Mouse (Mus musculus) T-helper 1 cell (primary cell): Measurements from ENCODE around the gene Sgta.
"Not testable (repeated sequence)": the region's sequence is repeated elsewhere in the genome, so short reads cannot be mapped to it uniquely, and the experiment has no call there.

Source experiments
- in situ Hi-C: fragments of 300-600 bp; cut with MboI, MseI; formaldehyde crosslinking; loops from one replicate; pipeline ENCODE4 v1.15.1; 2025; ENCODE audit warnings: high pct_unique_total_duplicates

The Sgta gene

DNA sequence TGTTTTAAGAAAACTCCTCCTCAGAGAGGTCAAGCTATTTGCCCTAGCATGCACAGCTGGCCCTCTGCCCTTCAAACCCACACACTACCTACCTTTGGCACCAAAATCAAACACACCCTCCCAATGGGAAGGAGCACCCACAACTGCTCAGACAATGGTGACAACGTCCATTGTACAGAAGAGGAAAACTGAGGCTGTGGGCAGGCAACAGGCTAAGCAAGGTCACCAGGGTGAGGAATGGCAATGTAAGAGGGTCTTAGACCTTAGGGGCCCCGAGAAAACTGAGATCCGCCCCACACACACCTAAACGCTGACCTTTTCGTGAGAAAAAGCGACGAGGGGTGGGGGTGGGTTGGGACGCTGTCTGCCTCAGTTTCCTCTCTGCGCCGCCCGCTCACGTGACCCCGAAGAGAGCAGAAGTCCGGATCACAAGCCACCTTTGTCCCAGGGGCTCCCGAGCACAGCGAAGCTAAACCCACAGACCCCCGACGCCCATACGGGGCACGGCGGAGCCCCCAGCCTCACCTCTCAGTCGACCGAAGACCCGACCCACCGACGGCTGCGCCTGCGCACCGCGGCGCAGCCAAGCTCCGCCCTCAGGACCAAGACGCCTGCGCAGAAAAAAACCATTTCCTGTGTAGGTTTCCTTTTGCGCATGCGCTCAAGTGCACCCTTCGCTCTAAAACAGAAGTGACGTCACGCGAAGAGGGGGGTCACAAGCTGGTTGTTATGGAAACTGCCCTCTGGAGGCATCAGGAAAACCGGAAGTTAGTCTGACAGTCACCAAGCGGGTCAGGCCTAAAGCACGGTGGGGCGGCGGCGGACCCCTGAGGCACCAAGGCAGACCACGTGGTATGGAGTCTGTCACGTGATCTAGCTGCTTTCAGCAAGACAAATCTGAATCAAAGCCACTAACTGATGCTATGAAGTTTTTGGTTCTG lies at the start of gene Sgta:
Gene Sgta, minus strand, starts transcription at position 579 of the 941 bp plus-strand sequence.
- in situ Hi-C loops: loop anchor here (10.0 kb wide), 1 partner anchor 825 kb away; no protein-coding TSS in a partner anchor

DNA sequence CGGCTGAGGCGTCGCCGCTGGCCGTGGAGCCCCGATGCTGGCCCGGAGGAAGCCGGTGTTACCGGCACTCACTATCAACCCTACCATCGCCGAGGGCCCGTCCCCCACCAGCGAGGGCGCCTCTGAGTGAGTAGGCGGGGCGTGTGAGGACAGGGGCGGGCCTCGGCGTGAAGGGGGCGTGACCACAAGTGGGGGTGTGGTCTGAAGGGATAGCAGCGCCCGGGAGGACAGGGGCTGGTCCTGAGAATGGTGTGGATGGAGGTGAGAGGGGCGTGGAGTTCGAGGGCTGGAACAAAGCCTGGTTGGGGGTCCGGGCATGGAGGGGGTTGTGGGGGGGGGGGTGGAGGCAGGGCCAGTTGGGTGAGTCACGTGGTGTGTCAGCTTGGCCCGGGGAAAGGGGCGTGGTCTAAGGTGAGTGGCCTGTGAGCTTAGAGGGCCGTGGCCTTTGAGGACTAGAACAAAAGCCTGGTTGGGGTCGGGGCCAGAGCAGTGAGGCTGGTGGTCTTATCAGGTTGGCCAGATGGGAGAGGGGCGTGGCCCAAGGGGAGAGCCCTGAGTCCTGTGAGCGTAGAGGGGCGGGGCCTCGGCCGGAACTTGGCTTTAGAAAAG lies 46.2 kb upstream of the Sgta start:
- in situ Hi-C loops: no loop called here

DNA sequence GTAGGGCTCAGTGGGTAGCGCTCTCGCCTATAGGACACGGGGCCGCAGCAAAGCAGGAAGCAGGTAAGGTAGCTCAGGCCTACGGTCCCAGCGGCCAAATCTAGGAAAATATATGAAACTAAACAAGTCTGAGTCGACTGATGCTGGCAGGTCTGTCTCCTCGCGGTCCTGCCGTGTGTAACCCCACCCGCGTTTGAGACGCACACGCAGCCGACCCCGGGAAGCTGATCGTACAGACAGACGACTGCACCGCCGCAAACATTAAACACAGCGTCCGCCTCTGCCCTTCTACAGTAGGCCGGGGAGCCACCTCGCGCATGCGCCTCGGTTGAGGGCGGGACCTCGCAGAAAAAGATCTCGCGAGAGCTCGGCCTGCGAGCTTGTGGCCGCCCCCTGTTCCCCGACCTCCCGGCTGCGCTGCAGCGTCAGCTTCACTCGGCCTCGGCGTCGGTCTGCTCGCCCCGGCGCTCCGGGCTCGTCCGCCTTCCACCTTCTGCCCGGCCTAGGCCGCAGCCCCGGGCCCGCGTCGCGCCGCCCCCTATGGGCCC lies 45.7 kb upstream of the Sgta start, which contains the start of gene Map2k2:
Gene Map2k2, plus strand, starts transcription at position 351 of the 548 bp plus-strand sequence.
- in situ Hi-C loops: no loop called here

DNA sequence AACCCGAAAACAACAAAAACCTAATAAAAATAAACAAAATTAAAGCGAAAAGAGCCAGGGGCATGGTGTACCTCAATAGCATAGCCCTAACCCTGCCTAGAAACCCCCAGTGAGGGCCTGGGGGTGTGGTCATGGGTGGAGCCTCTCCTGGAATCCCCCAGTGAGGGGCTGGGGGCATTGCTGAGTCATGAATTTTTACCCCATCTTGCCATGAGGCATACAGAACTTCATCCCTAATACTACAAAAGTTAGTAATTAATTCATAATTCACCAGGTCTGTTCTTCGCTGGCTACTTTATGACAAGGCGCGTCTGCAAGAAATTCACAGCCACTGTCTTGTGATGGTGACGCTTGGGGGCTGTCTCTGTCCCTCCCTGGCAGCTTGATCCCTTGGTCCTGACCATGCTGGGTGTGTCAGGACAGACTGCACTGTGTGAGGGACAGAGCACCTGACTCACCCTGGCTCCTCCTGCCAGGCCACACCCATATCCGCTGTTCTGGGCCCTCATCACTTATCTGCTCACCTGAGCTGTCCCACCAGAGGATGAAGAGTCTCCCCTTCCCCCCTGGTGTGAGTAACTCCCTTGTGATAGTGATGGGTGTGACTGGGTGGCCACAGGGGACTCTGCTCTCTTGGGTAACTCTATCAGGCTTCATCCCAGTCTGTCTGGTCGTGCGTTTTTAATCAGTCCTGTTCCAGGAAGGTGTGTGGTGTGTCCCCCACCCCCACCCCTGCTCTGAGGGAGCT lies 35.1 kb upstream of the Sgta start:
- in situ Hi-C loops: no loop called here

DNA sequence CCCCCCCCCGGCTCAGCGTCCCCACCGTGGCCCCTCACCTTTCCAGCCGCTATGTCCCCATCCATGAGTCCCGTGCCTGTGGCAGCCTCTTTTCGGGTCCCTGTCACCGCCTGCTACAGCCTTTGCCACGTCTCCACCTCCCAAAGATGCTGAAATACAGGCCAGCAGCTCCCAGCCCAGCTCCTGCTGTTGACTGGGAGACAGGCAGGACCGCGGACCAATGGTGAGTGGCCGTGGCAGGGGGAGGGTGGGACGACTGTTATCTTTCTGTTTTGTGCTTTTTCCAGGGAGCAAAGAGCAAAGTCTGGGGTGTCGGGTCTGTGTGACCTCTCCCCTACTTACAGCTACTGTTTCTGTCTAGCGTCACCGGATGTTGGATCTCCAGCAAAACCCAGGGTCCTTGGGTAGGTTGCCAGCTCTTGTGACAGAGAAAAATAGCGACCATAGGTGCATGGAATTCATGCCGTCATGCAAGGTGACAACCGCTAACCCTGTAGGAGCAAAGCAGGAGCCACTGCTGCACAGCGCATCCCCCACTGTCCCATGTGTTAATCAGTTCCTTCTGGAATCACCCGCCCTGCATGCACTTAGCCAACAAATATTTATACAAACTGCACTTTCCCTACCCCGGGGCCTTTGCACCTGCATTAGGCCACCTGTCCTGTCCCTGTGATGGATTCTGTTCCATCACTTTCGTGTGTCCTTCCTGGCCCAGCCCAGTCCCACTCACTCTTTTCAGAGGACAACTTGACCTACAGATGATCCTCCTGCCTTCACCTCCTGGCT lies 32.7 kb upstream of the Sgta start:
- in situ Hi-C loops: no loop called here

DNA sequence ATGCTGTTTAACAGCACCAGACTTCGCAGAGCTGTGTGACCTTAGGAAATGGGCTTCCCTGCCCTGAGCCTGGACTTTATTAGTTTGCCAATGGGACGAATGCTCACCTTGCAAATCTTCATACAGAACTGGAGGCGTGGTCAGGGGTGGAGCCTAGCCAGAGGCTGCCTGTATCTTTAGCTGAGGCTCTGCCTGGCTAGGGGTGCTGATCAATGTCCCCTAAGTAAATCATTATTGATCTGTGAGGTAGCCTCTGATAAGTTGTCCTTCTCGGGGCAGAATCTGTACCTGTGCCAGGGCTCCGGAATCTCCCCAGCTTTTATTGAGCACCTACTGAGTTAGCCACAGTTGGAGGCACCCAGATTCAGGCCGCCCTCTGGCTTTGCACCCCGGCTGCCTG lies 30.6 kb upstream of the Sgta start:
- in situ Hi-C loops: no loop called here

DNA sequence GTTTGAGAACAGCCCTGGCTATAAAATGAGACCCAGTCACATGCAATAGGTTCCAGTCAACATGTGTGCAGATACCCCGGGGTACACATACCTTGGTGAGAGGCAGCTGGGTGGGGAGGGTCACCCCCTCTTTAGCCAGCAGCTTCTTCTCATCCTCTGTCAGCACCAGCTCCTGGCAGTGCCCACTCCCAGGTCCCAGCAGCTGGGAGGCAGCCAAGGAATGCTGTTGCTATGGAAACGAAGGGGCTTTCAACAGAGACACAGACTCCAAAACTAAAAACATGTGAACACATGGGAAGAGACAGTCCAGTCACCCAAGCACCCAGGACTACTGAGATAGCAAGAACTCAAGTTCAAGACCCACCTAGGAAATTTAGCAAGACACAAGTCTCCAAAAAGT lies 29.2 kb upstream of the Sgta start:
- in situ Hi-C loops: loop anchor here (5.0 kb wide), 1 partner anchor 73 kb away; no protein-coding TSS in a partner anchor

DNA sequence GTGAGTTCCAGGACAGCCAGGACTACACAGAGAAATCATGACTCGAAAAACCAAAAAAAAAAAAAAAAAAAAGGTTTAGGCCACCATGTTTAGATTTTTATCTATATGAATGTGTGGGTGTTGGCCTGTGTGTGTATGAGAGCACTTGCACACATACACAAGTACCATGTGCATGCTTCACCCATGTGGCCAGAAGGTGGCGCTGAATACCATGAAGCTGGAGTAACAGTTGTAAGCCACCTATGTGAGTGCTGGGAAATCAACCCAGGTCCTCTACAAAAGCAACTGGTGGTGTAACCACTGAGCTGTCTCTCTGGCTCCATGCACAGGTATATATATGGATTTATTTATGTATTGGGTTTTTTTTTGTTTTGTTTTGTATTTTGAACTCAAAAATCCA lies 27.0 kb upstream of the Sgta start:
- in situ Hi-C loops: loop anchor here (5.0 kb wide), 1 partner anchor 75 kb away; no protein-coding TSS in a partner anchor

DNA sequence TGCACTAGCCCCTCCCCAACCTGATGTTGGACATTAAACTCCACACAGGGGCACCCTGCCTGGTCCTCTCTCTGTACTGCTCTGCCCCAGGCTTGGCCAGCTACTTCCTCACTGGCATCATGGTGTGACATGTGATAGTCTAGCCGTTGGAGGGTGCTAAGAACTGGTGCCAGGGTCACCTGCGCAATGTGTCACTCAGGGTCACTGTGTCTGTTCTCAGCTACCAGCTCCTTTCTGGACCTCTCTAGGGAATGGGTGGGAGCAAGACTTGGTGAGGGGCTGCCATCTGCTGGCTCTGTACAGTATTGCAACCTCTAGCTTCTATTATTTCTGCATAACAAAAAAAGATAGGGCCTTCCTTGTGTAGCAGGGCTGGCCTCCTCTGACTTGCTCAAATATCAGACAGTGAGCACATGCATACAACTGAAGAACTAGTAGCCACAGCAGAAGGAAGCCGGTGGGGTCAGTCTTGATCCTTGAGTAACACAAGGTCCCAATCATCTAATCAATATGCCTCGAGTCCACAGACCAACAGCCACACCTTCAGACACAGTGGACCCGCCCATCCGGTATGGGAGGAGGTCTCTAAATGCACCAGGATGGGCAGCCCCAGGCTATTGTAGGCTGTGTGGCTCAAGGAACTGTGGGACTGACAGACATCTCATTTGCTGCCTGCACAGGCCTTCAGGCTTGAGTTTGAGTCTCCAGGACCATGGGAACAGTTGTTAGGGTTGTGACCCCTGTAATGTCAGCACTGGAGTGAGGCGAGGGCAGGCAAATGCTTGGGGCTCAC lies 22.4 kb upstream of the Sgta start:
- in situ Hi-C loops: no loop called here

DNA sequence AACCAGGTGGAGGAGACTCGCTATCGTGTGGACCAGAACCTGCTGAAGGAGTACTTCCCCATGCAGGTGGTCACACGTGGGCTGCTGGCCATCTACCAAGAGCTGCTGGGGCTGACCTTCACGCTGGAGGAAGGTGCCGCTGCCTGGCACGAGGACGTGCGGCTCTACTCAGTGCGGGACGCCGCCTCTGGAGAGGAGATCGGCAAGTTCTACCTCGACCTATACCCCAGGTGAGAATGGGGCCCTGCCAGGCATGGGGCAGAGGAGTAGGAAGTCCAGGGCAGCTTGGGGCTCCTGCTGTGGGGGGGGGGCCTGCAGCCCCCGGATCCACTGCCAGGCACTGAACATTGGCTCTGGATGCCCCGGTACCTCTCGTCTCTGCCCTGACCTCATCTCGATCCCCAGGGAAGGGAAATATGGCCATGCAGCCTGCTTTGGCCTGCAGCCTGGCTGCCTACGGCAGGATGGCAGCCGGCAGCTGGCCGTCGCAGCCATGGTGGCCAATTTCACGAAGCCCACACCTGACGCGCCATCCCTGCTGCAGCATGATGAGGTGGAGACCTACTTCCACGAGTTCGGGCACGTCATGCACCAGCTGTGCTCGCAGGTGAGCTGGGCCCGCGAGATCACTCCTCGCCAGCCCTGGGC lies 20.2 kb upstream of the Sgta start:
- in situ Hi-C loops: no loop called here

DNA sequence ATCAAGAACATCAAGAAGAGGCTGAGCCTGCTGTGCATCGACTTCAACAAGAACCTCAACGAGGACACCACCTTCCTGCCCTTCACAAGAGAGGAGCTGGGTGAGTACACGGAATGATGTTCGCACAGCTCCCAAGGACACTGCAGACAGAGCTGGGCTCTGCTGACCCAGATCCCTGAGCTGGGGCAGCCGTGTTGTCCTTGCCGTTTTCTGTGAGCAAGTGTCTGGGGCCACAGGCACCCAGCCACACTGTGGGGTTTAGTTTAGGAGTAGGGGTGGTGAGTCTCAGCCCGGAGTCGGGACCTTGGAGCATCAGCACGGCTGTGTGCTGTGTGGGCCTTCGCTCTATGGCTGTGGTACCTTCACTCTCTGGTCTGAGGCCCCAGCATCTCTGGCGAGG lies 17.9 kb upstream of the Sgta start:
- in situ Hi-C loops: no loop called here

DNA sequence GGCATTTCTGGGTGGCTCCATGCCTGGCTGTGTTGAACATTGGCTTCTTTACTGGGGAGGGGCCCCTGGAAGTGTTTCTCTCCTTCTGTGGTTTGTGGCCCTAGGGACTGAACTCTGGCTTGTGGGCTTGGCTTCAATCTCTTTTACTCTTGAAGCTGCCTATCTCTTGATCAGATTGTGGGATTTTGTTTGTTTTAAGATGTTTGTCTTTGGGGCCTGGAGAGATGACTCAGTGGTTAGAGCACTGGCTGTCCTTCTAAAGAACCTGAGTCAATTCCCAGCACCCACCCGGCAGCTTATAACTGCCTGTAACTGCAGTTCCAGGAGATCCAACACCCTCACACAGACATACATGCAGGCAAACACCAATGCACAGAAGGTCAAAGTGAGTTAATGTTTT lies 16.4 kb upstream of the Sgta start:
- in situ Hi-C loops: no loop called here

DNA sequence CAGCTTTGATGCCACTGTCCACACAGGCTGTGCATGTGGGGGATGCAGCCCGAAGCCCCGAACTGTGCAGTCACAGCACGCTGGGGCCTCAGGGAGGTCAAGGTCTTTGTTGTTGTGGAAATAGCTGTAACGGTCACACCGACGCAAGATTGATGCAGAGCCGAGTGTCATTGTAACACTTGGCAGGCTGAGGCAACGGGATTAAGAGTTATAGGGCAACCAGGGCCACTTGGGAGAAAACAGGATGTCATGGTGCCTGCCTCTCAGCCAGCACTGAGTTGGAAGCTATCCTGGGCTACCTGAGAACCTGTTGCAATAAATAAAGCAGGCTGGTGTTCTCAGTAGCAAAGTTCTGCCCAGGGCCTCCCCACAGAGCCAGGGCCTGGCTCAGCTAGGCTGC lies 15.8 kb upstream of the Sgta start:
- in situ Hi-C loops: no loop called here

DNA sequence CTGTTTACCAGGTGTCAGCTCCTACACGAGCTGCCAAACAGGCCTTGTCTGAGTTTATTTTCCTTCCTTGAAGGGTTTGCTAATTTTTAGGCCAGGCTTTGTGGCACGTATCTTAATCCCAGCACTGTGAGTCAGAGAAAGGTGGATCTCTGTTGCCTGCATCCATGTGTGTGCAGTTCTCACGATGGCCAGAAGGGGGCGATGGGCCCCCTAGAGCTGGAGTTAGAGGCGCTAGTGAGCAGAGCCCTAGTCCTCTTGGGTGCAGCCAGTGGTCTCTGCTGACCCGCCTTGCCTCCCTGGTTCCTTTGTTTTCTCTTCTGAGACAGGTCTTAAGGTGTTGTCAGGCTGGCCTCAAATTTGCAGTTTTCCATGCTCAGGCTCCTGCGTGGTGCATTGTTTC lies 13.5 kb upstream of the Sgta start:
- in situ Hi-C loops: no loop called here

DNA sequence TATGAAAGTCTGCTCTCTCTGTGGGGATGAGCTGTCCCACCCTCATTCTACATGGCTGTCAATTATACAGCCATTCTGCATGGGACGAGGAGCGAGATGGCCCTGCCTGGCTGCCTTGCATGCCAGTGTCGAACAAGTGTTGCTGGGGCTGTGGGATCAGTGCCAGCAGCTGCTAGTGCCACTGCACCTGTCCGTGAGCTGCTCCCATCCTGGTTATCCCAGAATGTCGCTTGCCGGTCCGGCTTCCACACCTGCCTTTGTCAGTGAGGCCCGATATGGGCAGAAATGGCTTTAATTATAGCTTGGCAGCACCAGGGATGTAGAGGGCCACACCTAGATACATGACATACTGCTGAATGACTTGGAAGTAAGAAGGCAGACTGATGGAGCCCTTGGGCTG lies 12.3 kb upstream of the Sgta start:
- in situ Hi-C loops: no loop called here

DNA sequence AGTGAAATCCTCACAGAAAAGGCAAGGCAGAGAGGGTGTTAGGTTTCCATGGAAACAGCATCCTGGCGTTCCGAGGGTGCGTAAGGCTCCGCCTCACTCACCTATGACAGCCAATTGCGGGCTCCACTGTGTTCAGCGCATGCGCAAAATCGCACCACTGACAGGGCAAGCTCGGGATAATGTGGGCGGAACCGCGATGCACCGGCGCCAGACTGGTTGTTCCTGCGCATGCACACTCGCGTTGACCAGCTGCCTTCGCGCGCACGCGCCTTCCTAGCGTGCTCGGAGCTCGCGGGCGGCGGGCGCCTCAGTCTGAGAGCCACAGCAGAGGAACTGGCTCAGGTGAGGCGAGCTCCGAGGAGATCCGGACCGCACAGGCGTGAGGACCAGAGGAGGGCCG lies 9.9 kb upstream of the Sgta start, which contains the start of gene Thop1:
Gene Thop1, plus strand, starts transcription at position 200 of the 400 bp plus-strand sequence.
- in situ Hi-C loops: no loop called here

DNA sequence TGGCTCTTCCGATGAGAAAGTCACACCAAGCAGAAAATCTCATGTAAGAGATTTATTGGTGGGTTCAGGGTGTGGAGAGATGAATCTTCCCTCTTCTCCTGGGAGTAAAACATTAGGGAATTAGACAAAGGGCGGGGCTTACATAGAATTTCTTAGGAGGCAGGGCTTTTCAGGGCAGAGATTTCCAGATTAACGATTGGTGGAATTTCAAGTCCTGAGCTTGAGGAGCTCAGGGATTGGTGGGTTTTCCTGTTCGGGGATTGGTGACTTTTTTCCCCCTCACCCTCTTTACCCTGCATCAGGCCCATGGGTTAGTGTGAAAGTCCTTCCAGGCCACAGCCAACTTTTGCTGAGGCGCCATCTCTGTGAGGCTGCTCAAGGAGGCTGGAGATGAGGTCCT lies 8.7 kb upstream of the Sgta start:
- in situ Hi-C loops: no loop called here

DNA sequence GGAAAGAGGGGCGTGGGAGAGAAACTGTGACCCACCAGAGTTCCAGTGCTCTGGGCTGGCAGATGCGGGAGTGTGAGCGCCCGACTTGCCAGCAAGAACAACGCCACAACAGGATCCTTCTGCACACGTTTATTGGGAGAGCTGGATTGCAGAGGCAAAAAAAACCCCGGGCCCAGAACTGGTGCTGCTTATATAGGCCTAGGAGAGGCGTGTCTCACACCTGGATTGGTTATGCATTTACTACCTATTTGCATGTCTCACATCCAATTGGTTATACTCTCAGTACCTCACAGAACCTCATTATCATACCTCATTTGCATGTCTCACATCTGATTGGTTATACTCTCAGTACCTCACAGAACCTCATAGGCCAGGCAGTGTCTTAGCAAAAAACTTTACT lies 4.5 kb upstream of the Sgta start:
- in situ Hi-C loops: not testable (repeated sequence)

DNA sequence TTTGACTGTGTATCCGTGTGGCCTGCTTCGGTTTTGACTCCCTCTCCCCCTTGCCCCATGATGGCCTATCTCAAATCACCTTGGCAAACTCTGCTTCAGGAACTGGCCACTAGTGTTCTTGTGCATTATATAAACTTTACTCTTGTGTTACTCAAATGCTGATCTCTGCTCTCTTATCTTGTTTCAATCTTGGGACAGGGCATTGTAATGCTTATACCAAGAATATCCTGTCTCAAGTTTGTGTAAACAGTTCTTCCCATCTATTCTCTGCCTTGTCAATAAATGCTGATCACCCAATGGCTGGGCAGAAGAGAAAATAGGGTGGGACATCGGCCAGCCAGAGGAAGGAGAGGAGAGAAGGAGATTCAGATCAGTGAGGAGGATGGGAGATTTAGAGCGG lies 2.7 kb upstream of the Sgta start:
- in situ Hi-C loops: no loop called here

DNA sequence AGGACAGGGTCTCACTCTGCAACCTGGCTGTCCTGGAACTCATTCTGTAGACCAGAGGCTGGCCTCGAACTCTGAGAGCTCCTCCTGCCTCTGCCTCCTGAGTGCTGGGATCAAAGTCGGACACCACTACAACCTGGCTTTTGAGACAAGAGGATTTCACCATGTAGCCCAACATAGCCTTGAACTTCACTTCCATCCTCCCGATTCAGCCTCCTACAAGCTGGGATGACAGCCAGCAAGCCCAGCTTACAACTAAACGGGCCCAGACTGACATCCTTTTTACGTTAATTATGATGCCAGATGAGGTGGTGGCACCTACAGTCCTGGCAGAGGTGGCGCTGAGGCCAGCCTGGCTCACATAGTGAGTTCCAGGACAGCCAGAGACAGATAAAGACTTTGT lies 1.1 kb downstream of the Sgta start:
- in situ Hi-C loops: loop anchor here (10.0 kb wide), 1 partner anchor 824 kb away; no protein-coding TSS in a partner anchor
